Mouse (Mus musculus) v-Abl transformed pro-B cells (cell line): Measurements from ENCODE around the gene Eif4e3.

Experiments
- in situ Hi-C, 2 experiments: fragments of 400-800 bp; cut with MboI; formaldehyde crosslinking; loops; one replicate each; pipeline ENCODE4 v1.15.1; 2025; ENCODE audit not compliant: unreplicated experiment in 2 of 2

The Eif4e3 gene

GRCm38 (mm10) chr6:99632121-99632980 is 34.2 kb downstream of the Eif4e3 start:
- in situ Hi-C loops = no loop called here

DNA sequence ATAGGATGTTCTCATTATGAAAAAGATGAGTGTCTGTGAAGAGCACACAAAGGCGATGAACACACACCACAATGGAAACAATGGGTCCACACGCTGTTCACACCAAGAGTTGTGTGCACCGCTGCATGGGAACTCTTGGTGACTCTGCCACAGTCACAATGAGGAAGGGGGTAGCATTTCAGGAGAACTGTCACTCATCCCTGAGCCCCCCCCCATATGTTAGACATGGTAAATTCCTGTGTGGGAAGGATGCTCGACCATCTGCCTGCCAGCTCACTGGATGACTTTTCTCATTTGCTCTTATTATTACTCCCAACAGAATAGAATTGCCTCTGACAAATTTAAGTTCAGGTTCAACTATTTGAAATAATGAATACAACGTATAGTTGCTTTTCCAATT is 34.9 kb downstream of the Eif4e3 start:
- in situ Hi-C loops = no loop called here

GRCm38 (mm10) chr6:99629726-99630458 is 36.7 kb downstream of the Eif4e3 start:
- in situ Hi-C loops = loop anchor here in 1 of 2 experiments (10.0 kb wide), 1 partner anchor 175 kb away; no protein-coding TSS in a partner anchor

- in situ Hi-C loops = loop anchor here in 1 of 2 experiments (10.0 kb wide), 1 partner anchor 172 kb away; no protein-coding TSS in a partner anchor
Measured at GRCm38 (mm10) chr6:99626347-99626746, 40.2 kb downstream of the Eif4e3 start.

DNA sequence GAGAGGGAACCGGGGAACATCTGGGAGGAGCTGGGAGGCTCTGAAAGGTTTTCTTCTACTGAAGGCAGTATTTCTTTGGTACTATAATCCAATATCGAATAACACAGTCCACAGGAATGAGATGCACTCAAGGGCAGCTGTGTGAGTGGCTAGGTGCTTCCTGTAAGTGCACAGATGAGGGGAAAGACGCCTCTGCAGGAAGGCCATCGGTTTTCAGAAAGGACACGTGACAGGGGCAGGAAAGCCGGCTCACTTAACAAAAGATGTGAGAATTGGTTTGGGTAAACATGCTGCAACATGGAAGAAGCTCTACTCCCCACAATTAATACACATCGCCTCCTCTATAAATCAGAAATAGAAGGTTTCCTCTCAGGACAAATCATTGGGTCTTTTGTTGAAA is 40.8 kb downstream of the Eif4e3 start:
- in situ Hi-C loops = loop anchor here in 1 of 2 experiments (10.0 kb wide), 1 partner anchor 171 kb away; no protein-coding TSS in a partner anchor

- in situ Hi-C loops = loop anchor here in 1 of 2 experiments (10.0 kb wide), 1 partner anchor 171 kb away; no protein-coding TSS in a partner anchor
Measured at GRCm38 (mm10) chr6:99625306-99625705, 41.3 kb downstream of the Eif4e3 start.

DNA sequence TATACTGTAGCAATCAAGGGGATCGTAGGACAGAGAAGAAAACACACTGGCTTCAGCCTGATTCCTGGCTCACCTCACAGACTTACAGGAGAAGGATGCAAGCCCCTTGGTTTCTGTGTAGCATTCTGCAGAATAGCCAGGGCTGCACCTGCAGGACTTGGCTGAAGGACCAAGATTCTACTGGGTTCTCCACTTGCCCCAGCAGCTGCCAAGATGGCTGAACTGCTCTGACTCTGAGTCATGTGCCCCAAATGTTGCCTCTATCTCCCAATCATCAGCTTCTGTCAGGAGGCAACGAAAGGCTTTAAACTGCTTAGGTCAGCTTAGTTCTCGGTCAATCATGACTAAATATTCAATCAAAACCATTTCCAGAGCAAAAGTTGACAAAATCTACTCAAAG is 42.0 kb downstream of the Eif4e3 start:
- in situ Hi-C loops = loop anchor here (5.0 to 25.0 kb wide), 4 partner anchors 102 to 337 kb away; partner anchors contain the start of gene Foxp1 (in 1 of the 2)

DNA sequence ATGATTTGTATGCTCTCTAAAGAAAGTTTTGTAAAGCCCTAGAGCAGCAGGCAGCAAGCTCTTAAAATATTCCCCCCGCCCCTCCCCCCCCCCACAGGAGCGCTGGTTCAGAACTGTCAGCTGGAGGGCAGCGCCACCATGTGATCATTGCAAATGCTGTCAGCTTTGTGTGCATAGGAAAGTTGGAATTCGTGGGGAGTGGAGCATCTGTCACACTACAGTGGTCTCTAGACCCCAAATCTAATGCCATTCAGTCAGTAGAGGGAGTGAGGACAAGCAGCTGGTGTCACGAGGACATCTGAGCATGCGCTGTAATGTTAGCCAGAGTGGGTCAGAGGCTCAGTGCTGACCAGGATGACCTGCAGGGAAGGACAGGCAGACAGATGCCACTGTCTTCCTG is 42.9 kb downstream of the Eif4e3 start:
- in situ Hi-C loops = loop anchor here (5.0 to 25.0 kb wide), 4 partner anchors 101 to 336 kb away; partner anchors contain the start of gene Foxp1 (in 1 of the 2)

DNA sequence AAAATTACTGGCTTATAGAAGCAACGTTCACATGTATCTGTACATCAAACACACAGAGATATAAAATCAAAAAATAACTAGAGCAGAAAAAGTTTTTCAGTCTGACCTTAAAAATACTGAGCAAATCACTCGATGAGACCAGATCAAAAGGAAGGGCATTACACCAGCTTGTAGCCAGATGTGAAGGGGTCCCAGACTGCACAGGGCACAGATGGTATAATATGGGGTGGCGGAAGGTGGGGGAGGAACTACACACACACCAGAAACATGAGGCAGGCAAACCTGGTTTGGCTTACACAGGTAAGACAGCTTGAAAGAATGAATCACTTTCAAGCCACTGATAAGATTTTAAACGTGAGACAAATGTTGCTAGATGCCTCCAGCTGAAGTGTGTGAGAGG is 45.4 kb downstream of the Eif4e3 start:
- in situ Hi-C loops = loop anchor here (5.0 to 25.0 kb wide), 4 partner anchors 99 to 334 kb away; partner anchors contain the start of gene Foxp1 (in 1 of the 2)

DNA sequence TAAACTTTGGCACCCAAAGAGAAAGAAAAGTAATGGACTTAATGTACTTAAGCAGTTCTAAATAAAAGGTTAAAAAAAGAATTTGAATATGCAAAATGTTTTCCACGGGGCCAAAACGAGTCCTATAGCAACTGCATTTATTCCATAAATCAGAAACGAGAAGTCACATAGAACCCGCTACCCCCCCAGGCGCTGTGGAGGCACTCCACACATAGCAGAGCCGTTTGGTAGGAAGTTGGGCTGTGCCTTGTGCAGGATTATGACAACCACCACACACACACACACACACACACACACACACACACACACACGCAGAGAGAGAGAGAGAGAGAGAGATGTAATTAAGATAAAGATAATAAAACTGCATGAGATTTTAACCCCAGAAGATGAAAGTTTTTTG is 46.1 kb downstream of the Eif4e3 start:
- in situ Hi-C loops = loop anchor here (5.0 to 25.0 kb wide), 4 partner anchors 98 to 333 kb away; partner anchors contain the start of gene Foxp1 (in 1 of the 2)

DNA sequence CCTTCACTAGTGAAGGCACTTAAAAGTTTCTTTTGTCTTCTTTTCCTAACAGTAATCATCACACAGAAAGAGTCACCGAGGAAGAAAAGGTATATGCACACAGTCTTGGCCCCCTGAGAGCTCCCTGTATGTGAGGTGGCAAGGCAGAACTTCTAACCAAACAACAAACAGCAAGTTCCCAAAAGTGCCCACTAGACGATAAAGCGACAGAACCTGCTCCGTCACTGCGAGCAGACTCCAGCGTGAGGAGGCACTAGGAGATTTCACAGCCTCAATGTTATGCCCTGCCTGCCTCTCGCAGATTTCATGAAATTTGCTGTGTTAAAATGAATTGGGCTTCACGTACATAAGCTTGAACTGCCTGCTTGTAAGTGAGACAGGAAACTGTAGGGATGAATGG is 46.6 kb downstream of the Eif4e3 start:
- in situ Hi-C loops = loop anchor here (5.0 to 25.0 kb wide), 4 partner anchors 98 to 333 kb away; partner anchors contain the start of gene Foxp1 (in 1 of the 2)

- in situ Hi-C loops = loop anchor here in 1 of 2 experiments (25.0 kb wide), 1 partner anchor 332 kb away; no protein-coding TSS in a partner anchor
Measured at GRCm38 (mm10) chr6:99619466-99619865, 47.1 kb downstream of the Eif4e3 start.

GRCm38 (mm10) chr6:99617867-99618266 is 48.7 kb downstream of the Eif4e3 start:
- in situ Hi-C loops = loop anchor here in 1 of 2 experiments (25.0 kb wide), 1 partner anchor 331 kb away; no protein-coding TSS in a partner anchor

GRCm38 (mm10) chr6:99617415-99617814 is 49.2 kb downstream of the Eif4e3 start:
- in situ Hi-C loops = loop anchor here in 1 of 2 experiments (25.0 kb wide), 1 partner anchor 330 kb away; no protein-coding TSS in a partner anchor

- in situ Hi-C loops = loop anchor here in 1 of 2 experiments (25.0 kb wide), 1 partner anchor 328 kb away; no protein-coding TSS in a partner anchor
Measured at GRCm38 (mm10) chr6:99615272-99615751, 51.3 kb downstream of the Eif4e3 start.

DNA sequence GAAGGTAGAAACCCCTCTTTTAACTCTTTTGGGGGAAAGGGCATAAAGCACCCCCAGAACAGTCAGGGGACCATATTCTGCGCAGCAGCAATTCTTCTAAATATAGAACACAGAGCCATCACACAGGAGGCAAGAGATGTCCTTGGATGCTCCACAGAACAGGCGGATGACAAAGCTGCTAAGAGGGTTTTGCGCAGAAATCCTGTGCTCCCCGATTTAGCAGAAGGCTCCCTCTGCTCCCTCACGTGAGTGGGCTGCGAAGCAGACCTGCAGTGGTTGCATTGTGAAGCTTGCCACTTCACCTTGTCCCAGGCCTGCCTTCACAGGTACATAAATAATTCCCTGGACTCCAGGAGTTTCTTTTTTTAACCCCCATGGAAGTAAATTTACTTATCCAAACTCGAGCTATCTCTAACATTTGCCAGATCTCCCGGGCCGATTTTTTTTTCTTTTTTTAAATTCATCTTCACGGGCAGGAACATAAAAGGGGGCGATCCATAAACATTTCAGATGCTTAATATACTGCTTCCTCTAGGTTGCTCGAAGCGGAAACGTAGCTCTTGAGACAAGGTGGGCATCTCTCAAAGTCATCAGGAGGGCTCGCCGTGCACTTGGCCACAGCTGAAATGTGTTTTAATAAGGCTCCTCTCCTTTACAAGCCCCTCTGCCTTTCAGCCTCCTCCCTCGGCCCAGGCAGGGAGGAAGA is 51.9 kb downstream of the Eif4e3 start:
- in situ Hi-C loops = loop anchor here in 1 of 2 experiments (25.0 kb wide), 1 partner anchor 327 kb away; no protein-coding TSS in a partner anchor

DNA sequence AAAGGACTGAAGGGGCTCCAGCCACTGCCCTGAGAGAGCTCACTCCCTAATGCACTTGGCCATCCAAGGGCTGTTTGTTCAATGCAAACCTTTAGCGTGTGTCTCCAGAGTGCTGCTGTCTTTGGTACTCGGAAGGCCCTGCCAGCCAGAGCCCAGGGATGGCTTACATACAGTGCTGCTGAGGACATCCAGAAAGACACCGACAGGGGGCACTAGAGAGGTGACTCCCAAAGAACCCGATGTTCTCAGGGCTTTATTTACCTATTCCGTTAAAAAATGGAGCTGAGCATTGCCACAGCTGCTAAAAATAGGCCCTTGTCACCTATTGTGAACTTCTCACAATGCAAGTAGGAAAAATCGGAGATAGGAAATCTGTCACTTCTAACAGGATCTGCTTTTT is 54.7 kb downstream of the Eif4e3 start:
- in situ Hi-C loops = loop anchor here in 1 of 2 experiments (25.0 kb wide), 1 partner anchor 325 kb away; no protein-coding TSS in a partner anchor

DNA sequence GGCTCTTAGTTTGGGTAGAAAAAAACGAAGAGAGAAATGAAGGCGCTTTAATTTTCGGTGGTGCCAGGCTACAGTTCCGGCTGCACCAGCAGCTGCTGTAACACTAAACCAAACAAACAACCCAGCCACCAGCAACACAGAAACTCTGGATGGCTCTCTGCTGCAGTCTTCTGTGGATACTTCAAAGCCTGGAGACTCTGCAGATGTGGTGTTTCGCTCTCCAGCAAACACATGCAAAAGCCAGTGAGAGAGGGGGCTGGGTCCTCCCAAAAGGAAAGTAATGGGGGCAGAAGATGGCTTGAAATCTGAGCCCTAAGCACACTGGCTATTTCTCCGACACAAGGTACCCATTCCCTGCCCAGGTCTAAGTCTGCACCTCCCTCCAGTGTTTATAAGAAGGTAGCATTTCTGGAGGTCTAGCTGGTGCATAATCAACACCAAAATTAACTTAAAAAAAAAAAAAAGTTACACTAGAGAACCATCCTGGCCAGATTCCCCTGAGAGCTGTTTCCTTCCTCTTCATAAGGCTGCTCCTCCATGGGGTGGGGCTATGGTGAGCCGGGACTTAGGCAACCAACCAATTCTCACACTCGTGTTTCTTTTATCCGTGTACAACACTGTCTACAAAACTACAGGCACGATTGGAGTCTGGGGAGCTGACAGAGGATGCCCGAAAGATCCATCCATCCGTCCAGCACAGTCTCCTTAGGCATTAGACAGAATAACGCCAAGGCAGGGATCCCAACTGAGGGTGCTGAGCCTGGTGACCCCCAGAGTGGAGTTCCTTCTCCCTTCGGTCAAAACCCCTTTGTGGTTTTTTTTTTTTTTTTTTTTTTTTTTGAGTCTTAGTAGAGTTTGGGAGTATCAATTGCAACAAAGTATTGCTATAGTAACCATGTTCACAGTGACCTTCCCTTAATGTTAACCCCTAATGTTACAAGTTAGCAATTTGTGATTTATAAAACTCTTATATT is 55.8 kb downstream of the Eif4e3 start:
- in situ Hi-C loops = loop anchor here in 1 of 2 experiments (25.0 kb wide), 1 partner anchor 323 kb away; no protein-coding TSS in a partner anchor
